Mouse (Mus musculus) right cerebral cortex, postnatal 10 days (tissue): ENCODE data around the gene Cpne4.
A peak's percentile ranks its signal among the peaks of the same experiment; 100 is the strongest.

Source experiments
- DNase-seq, 2 experiments: peaks; one replicate each; pipeline ENCODE4 v3.0.0; 2021; ENCODE audit warnings: low spot score in 2 of 2

The Cpne4 gene

DNA sequence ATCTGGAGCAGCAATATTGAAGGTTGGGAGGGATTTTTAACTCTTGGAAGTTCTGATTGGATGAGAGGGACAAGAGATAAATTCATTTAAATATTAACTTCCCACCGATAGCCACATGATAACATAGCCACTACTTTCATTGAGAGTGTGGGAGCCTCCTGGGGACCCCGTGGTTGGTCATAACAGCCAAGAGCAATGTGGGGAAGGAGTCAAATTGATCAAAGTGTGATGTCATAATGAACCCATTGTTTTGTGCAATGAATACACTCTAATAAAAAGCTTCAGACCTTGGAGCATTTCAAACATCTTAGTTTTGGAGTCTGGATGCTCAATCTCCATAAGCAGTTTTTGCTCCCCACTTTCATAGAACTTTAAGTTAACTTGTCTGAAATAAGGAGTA is at the start of gene Cpne4:
Cpne4 (plus strand) TSS at position 301 of the 400 bp plus-strand sequence.
- DNase-seq = no peak

DNA sequence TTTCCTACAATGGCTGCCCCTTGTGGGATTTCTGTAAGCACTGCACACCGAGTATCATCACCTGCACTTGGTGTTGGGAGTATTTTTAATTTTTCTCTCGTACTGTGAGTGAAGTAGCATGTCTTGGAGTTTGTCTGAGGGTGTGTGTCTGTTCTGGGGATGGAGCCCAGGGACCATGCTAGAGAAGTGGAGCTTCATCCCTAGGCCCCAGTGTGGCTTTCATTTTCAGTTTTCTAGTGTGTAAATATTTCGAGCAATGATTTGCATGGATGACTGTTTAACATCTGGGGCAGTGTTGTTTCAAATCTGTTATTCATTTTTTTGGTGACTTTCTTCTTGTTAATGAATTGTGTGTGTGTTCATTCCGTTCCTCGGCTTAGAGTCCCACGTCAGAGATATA is 31.9 kb upstream of the Cpne4 start:
- DNase-seq = no peak

DNA sequence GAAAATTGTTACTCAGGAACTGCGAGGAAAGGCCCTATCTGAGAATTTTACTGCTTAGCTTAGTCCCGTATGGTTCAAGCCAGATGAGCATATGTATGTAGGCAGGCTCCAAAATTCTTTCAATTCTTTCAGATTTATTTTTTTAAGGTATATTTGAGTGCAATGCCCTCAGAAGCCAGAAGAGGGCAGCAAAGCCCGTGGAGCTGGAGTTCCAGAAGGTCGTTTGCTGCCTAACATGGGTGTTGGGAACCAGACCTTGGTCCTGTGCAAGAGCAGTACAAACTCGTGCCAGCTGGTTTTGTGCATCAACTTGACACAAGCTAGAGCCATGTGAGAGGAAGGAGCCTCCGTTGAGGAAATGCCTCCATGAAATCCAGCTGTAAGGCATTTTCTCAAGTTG is 11.6 kb upstream of the Cpne4 start:
- no peak for DNase-seq

DNA sequence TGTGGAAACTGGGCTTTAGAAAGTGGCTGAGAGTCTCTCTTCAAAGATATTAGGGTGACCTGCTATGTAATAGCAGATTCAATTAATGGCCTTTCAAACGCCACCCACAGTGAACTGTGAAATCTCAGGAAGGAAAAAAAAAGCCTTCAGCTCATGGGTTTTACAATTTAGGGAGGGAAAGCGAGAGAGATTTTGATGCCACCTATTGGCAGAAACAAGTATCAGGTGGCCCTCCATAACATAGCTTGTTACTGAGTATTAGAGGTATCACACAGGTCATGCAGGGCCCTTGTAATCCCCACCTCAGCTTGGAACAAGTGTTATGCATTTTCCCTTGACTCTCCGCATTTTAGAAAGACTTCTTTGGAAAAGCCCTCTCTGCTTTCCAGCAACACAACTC is 18.7 kb downstream of the Cpne4 start:
- no peak for DNase-seq

DNA sequence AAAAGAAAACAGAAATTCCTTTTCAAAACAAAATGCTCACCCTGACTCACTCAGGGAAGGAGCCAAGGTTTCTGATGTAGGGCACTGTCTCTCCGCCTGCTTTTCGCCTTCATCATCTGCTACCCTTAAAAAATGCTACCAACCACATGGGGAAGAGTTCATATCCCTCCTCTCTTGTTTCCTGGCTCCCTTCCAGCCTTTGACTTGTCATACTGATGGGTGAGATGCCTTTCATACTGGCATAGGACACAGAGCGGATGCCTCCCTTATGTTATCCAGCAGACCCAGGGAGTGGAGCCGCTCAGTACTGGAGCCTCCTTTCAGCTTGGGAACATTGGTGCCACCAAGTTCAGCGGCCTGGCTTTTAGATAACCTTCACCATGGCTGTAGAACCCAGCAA is 19.4 kb downstream of the Cpne4 start:
- peak in 1 of 2 experiments; percentile 28 for DNase-seq

DNA sequence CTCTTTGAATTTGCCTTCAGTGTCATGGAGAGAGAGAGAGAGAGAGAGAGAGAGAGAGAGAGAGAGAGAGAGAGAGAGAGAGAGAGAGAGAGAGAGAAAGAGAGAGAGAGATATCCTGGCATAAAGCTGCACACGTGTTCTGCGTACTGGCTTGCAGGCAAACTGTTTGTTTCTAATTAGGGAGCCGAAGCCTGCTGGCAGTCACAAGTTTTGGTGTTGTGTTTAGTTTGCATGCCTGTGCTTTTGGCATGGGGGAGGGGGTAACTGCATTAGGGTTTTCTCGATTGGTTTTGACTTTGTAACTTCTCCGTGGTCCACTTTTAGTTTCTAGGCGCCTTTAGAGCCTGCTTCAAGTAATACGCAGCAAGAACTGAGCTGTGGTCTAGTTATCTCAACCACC is 20.0 kb downstream of the Cpne4 start:
- DNase-seq = no peak

DNA sequence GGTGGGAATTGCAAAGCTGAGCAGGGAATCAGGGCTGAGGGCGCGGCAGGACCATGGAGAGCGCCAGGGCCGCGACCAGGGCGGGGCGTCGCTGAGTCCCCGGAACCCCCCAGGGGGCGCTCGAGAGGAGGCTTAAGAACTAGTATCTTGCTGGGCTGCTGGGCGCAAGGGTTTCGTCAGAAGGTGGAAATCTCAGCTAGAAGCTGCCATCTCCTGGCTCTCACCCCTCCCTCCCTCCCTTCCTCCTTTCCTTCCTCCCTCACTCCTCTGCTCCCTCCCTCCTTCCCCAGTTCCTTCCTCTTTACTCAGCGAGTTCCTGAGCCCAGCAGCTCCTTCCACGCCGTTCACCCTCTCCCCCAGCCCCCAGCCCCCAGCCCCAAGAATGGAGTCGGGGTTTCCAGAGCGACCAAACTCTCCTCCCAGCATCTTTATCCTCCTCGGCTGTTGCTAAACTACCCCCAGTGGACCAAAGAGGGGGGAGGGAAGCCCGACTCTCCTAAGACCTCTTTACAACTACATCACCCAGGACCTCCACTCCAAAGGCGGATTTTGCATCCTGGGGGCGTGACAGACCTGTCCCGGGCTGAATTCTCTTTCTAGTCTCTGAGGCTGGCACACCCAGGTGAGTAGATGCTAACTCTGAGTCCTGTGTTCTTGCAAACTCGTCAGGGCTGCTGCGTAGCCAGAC is 22.5 kb downstream of the Cpne4 start:
- DNase-seq = peak; percentile 75 to 85

DNA sequence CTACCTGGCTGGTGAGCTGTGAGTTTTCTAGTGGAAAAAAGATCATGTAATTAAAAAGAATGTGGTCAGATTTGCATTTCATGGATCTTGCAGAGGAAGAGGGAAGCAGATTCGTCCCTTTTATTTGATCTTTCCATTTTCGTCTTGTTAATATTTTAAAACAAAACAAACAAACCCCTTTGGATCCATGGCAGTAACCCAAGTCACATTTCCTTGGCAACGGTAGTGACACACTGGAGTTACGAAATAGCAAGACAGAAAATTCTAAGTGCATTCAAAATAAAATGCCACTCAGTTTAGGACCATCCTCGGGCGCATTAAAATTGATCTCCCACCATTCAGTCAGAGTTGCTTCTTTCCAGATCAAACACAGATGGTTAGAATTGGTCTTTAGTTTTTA is 25.8 kb downstream of the Cpne4 start:
- DNase-seq = no peak

DNA sequence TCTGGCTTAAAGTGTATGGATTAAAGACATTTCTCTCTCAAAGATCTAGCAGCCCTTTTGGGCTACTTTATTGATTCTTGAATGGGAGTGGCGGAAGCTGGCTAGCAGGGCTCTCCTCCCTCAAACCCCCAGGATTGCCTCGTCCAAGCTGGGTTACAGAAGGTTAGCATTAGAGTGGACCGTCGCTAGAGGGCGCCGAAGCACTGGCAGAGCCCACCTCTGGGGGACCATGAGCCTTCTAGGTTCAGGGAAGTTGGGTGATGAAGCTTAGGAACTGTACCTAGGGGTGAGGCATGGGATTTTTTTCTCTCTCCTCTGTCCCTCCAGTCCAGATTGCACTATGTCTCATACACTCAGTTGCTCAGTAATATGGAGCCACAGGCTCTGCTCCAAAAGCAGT is 27.4 kb downstream of the Cpne4 start:
- peak; percentile 52 to 83 for DNase-seq

DNA sequence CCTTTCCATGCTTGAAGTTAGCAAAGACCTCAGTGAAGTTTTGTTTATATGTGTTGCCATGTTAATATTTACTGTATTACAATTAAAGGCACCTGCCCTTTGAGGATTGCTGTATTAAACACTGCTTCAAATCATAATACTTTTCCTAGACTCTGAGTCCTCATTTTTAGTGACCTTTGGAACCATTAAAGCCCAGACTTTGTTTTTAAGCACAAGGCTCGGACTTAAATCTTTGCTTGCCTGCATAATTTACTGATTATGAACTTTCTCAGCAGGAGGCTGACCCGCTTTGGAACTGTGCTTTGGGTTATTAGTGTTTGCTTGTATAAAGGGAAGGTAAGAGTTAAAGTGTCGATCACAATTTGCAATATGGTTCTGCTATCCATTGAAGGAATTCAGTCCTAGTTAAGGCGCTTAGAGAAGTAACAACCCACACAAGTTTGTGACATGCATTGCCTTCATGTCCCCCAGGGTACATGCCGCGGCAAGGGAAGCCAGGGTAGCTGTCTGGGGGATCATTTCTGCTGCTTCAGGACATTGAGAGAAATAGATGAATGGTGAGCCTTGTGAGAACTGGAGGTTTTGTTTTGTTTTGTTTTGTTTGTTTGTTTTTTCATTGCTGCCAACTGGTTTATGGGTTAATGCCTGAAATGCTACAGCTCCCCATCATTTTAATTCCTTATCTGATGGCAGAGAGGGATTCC is 35.0 kb downstream of the Cpne4 start:
- no peak for DNase-seq

DNA sequence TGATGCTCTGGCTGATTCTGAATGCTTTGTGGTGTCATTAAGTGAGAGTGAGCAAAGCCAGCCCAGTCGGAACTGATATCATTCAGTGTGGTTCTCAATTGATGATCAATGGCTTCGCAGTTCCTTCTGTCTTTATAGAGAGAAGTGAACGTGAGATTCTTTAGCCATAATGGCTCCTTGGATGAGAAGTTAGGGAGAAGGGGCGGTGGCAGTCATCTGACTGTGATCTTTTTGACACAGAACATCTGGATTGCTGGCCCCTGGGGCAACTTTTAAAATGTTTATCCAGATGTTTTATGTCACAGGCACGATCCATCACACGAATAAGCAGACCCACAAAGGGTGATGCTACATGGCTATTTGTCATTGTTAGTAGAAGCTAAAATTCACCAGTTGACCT is 35.6 kb downstream of the Cpne4 start:
- no peak for DNase-seq

DNA sequence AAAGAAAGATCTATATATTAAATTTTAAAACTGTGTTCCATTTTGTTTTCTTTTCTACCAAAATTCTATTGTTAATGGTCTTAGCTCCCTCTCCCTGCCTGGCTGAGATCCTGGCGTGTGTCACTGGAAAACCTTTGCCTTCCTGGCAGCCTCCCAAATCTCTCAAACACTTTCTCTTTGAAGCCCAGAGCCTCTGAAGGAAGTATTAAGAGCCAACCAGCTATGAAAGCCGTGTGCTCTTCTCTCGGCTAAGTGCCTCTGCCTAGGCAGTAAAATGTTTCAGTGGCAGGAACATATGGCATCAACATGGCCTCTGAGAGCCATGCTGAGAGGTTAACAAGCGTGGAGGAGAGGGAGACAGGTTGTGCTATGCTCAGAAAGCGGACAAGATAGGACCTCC is 47.5 kb downstream of the Cpne4 start:
- DNase-seq = no peak

DNA sequence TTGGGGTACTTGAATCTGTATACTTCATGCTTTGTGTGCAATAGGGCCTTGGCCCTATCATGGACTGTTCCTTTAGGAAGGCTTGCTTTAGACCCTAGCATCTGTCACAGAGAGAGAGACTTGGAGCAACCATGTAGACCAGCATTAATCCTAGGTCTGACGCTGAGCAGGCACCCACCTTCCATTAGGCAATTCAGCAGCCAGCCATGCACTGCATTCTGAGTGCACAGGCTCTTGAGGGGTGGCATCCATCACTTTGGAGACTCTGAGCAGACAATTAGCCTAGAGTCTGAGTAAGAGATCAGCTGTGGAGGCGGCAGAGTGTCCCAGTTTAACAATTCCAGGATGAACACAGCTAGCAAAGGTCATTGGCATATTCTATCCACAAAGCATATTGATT is 47.9 kb downstream of the Cpne4 start:
- DNase-seq = no peak

DNA sequence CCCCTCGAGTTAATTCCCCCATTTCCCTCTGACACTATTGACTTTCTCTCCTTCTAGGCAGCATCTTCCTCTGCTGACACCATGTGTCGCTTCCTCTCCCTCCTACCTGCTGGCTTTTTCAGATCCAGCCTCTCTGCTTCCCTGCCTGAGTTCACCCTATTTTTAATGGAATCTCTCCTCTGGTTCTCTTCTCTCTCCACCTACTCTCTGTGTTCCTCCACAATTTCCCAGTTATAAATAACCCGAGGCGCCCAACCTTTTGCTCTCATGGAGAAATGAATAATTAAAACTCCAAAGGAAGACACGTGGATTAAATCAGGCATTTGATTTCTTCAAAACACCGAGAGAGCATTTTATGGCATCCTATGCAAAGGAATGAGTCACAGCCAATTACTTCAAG is 65.4 kb downstream of the Cpne4 start:
- peak in 1 of 2 experiments; percentile 35 for DNase-seq

DNA sequence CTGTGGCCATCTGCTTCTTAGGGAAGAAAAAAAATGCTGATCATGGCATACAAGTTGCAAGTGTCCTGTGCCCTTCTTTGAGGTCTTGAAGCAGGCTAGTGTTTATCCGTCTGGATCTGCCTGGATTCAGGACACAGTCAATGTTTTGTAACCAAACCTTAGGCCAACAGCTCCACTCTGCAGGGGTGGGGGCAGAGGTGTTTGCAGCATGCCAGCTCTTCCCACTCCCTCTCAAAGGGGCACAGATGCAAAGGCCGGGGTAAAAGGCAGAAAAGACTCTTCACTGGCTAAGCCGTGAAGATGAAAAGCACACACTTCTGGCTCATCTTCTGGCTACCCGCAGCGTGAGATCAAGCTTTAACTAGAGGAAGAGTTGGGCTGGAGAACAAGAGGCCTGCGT is 69.6 kb downstream of the Cpne4 start:
- DNase-seq = no peak

DNA sequence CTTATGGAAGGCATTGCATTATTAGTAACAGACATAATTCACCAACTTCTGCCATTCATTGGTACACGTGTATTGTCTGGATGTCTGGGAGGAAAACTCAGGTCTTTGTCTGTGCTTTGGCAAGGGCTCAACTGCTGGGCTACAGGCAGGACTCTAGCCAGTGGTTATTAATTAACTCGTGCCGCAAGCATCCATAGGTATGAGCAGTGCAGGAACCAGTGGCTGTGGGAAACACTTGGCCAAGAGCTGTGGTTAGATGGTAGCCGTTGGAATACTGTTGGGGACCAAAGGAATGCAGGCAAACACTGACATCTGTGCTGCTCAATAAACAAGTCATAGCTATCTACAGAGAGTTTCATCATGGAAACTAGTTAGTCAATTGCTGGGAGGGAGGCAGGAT is 76.5 kb downstream of the Cpne4 start:
- DNase-seq = no peak

DNA sequence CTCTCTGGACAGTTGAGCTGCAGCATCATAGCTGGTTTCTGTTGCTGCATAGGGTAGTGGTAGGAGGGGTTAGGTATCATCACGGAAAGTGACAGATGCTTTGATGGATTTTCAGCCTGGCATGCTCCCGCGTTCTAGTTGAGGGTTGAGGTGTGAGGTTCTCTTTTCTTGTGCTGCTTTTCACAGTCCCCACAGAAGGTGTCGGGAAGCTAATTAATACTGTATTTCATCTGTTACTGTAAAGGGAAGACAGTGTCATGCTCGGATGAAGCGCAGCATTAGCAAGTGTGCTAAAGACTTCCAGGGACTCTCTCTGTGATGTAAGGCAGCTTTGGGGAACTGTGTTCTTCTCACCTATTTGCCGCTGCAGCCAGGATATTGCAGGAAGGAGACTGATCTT is 80.7 kb downstream of the Cpne4 start:
- no peak for DNase-seq

DNA sequence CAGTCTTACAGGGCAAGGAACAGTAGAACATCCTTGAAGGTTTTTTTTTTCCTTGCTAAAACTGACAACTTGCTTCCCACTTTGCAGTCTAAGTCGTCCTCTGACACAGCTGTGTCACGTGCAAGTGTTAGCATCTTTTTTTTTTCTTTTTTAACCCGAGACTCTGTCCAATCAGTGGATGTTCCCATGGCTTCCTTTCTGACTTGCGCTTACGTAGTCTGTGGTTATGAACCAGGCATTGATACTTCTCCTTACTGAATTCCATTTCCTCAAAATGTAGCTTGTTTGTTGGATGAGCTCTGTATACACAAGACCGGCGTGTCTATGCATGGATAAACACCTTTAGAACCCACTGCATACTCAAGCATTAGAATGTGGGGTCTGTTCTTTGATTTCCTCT is 82.2 kb downstream of the Cpne4 start:
- no peak for DNase-seq

DNA sequence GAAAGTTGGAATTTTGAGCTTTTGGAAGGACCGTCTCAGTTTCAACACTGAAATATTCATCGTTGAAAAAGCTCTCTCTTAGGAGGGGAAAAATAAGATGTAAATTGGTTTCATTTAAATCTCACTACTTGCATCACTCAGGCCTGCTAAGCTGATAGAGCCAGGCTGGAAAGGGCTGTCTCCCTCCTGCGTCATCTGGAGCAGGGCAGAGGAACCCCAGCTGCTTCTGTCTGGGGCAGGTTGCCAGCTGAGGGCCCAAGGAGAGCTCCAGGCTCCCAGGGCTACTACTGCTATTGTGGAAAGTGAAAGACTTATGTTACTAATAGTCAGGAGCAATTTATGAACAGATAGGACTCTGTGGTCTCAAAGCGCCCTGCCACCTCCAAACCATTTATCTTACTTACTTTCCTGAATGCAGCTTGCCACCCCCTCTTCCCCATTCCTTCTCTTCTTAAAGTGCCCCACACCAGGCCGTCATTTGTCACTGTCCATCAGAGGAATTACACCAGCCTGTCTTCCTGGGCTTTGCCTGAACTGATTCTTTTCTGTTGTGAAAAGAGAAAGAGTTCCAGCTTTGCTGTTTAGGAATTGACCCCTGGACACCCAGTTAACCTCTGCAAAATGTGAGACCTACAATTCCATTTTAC is 99.4 kb downstream of the Cpne4 start:
- DNase-seq = peak; percentile 57 to 68

DNA sequence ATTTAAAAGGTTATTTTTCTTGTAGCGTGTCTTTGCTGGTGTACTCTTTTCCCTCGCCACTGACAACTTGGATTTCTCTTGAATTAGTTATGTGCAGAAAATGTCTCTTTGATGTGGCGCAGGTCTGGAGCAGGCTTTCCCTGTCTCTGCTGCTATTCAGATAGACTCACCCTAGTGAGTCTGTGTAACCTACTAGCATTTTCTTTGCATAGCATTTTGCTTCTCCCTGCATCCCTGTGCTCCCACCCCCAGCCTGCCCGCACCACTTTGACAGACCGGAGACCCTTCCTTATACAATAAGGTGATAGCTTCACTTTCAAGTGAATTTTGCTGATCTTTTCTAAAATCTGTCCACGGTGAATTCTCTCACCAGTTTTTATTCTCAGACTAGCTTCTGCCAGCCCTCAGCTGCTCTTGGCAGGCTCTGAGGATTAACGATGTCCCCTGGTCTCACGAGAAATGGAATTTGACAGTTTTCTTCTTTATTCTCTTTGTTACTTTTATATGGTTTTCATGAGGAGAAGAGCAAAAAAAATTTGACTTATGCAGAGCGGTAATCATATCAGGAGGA is 105.7 kb downstream of the Cpne4 start:
- DNase-seq = no peak

DNA sequence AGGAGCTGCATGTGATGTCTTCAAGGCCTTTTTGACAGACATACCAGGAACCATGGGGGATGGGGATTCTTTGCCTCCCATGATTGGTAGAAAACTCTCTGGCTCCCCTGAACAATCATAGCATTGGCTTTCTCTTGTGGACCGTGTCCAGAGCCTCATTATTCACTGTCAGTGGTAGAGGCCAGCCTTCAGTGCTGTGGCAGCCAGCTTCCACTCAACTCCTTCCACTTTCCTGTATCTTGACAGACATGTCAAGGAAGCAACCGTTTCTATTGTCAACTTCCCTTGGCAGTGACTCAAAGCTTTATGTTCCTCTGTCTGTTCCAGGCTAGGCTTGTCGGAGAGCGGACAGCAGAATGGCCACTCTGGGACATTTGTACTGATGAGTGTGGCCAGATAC is 112.7 kb downstream of the Cpne4 start:
- DNase-seq = peak in 1 of 2 experiments; percentile 10

DNA sequence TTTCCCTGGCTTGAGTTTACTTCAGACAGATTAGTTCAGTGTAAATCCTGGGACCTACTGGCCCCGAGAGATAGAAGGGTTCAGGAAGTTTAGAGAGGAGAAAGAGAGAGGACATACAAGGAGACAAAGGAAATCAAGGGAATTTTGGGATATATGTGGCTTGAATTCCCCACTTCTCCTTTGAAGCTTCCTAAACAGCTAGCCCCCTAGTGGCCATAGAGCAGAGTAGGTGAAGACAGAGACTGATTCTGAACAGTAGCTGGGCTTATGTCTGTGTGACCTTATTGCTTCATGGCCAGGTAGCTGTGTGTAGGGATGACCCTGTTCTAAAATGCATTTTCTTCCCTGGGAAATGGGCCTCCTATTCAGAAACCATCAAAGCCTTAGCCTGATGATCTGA is 129.6 kb downstream of the Cpne4 start:
- DNase-seq = no peak

DNA sequence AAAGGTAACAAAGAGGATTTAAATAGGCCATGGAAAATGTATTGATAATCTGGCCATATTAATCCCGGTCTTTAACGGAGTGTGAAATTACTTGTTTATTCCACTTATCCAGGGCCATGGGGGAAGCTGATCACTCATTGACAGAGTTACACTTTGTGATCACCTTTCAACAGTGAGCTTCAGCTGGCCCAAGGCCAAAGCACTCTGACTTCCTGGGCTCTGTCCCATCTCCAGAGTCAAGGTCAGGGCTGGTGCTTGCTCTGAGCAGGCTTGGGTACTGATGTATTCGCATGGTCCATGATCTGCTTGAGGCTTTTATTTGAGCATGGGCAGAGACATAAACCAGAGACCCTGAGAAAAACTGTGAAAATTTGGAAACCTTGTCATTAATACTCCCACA is 131.5 kb downstream of the Cpne4 start:
- DNase-seq = no peak
